Mouse (Mus musculus) forebrain, embryonic 13.5 days (tissue): Measurements from ENCODE around the gene Rnf186. TPM values are rescaled to one million over a fixed set of nuclear protein-coding genes. Genes with fewer than 3 reads are reported as not detected.

Experiments used
- ATAC-seq: fragments of 200-750 bp; cut with Nextera tagmentation; 2 replicates; pipeline ENCODE4 v1.8.0; 2017
- H3K27ac ChIP-seq: fragments of 300-500 bp; sonication (generic); 2 replicates; pipeline ENCODE4 v1.5.1; 2015; ENCODE audit warnings: inconsistent platforms, mild to moderate bottlenecking, moderate library complexity
- H3K27me3 ChIP-seq: fragments of 300-500 bp; sonication (generic); 2 replicates; pipeline ENCODE4 v1.6.1; 2015; ENCODE audit warnings: mild to moderate bottlenecking, inconsistent platforms
- H3K36me3 ChIP-seq: fragments of 300-500 bp; sonication (generic); 2 replicates; pipeline ENCODE4 v1.6.1; 2015; ENCODE audit warnings: mild to moderate bottlenecking, inconsistent platforms; ENCODE audit not compliant: poor library complexity, severe bottlenecking
- H3K4me1 ChIP-seq: fragments of 300-500 bp; sonication (generic); 2 replicates; pipeline ENCODE4 v1.6.1; 2015; ENCODE audit warnings: inconsistent platforms
- H3K4me2 ChIP-seq: fragments of 300-500 bp; sonication (generic); 2 replicates; pipeline ENCODE4 v1.6.1; 2015; ENCODE audit warnings: inconsistent platforms, mild to moderate bottlenecking, moderate library complexity
- H3K4me3 ChIP-seq: fragments of 300-500 bp; sonication (generic); 2 replicates; pipeline ENCODE4 v1.5.1; 2015; ENCODE audit warnings: mild to moderate bottlenecking, inconsistent platforms
- H3K9ac ChIP-seq: fragments of 300-500 bp; sonication (generic); 2 replicates; pipeline ENCODE4 v1.6.1; 2015; ENCODE audit warnings: mild to moderate bottlenecking, inconsistent platforms
- H3K9me3 ChIP-seq: fragments of 300-500 bp; sonication (generic); replicated peaks from 2 replicates; pipeline ENCODE4 v1.6.1; 2016; ENCODE audit warnings: inconsistent platforms
- WGBS: fragments of 180-500 bp; shearing (Covaris S2); methylation state at CpG from one replicate; pipeline ENCODE4 v1.1.7; 2015; 5-methylcytosine and 5-hydroxymethylcytosine counted together
- polyA plus RNA-seq: library from polyadenylated mRNA; unstranded; fragments of >200 nt; fragmentation: Nextera tagmentation; extraction: Ambion mirVana; gene quantifications from 2 replicates; pipeline ENCODE4 v1.2.1, GENCODE M21; 2015

Rnf186 gene
- polyA plus RNA-seq, 1 experiment from 2014 or later, result 0.57 TPM

- Histone ChIP-seq H3K36me3 (no peaks in the 10 kb centered on the region), H3K27me3 (no peaks in the 10 kb centered on the region; the same call in 1 of the 2 replicates), H3K4me2 (peak overlapping the region; percentile 20; the same call in 1 of the 2 replicates), H3K4me1 (0 out of 2 replicates have a peak, but pooled peaks cover 10% of the 10 kb centered on the region), H3K4me3 (no peak overlapping the region), H3K9ac (no peak overlapping the region), H3K9me3 (no peaks in the 10 kb centered on the region), H3K27ac (no peak overlapping the region)
- WGBS, result 24% methylated on average over 15 of the region's 15 CpGs
- no peak for ATAC-seq
These were observed 23.2 kb upstream of the Rnf186 start for GRCm38 (mm10) chr4:138943730-138944129.

GRCm38 (mm10) chr4:138948257-138948656 lies 18.7 kb upstream of the Rnf186 start:
- H3K36me3 ChIP-seq, result no peaks in the 10 kb centered on the region
- H3K27me3 ChIP-seq, result no peaks in the 10 kb centered on the region
- H3K4me2 ChIP-seq, result no peak overlapping the region
- H3K9me3 ChIP-seq, result no peaks in the 10 kb centered on the region
- no peak overlapping the region for H3K27ac ChIP-seq
- H3K9ac ChIP-seq, result no peak overlapping the region
- 0 out of 2 replicates have a peak, but pooled peaks cover 3% of the 10 kb centered on the region for H3K4me1 ChIP-seq
- H3K4me3 ChIP-seq, result no peak overlapping the region
- ATAC-seq, result no peak
- 93% methylated on average over 2 of the region's 2 CpGs for WGBS

- H3K4me1 ChIP-seq, result no peaks in the 10 kb centered on the region
- no peaks in the 10 kb centered on the region for H3K27me3 ChIP-seq
- no peak overlapping the region for H3K27ac ChIP-seq
- no peak overlapping the region for H3K4me3 ChIP-seq
- WGBS, result 87% methylated on average over 9 of the region's 9 CpGs
- H3K9ac ChIP-seq, result no peak overlapping the region
- no peaks in the 10 kb centered on the region for H3K36me3 ChIP-seq
- ATAC-seq, result no peak
- H3K4me2 ChIP-seq, result no peak overlapping the region
- H3K9me3 ChIP-seq, result no peaks in the 10 kb centered on the region
These were observed 8.3 kb upstream of the Rnf186 start for GRCm38 (mm10) chr4:138958612-138959011.

GRCm38 (mm10) chr4:138959120-138959519 lies 7.8 kb upstream of the Rnf186 start:
- no peaks in the 10 kb centered on the region for H3K9me3 ChIP-seq
- WGBS, result 89% methylated on average over 15 of the region's 15 CpGs
- no peak overlapping the region for H3K9ac ChIP-seq
- ATAC-seq, result no peak
- H3K4me1 ChIP-seq, result no peaks in the 10 kb centered on the region
- H3K27me3 ChIP-seq, result no peaks in the 10 kb centered on the region
- no peaks in the 10 kb centered on the region for H3K36me3 ChIP-seq
- no peak overlapping the region for H3K27ac ChIP-seq
- H3K4me2 ChIP-seq, result no peak overlapping the region
- no peak overlapping the region for H3K4me3 ChIP-seq

- Histone ChIP-seq H3K36me3 (no peaks in the 10 kb centered on the region), H3K27ac (no peak overlapping the region), H3K4me3 (no peak overlapping the region), H3K9ac (no peak overlapping the region), H3K4me2 (no peak overlapping the region), H3K27me3 (no peaks in the 10 kb centered on the region), H3K4me1 (no peaks in the 10 kb centered on the region), H3K9me3 (no peaks in the 10 kb centered on the region)
- ATAC-seq, result no peak
- 83% methylated on average over 7 of the region's 7 CpGs for WGBS
These were observed 7.0 kb upstream of the Rnf186 start for GRCm38 (mm10) chr4:138959926-138960325.

GRCm38 (mm10) chr4:138962719-138963118 lies 4.2 kb upstream of the Rnf186 start:
- Histone ChIP-seq H3K4me3 (no peak overlapping the region), H3K27me3 (no peaks in the 10 kb centered on the region), H3K4me1 (no peaks in the 10 kb centered on the region), H3K9me3 (no peaks in the 10 kb centered on the region), H3K27ac (no peak overlapping the region), H3K36me3 (no peaks in the 10 kb centered on the region), H3K4me2 (no peak overlapping the region), H3K9ac (no peak overlapping the region)
- no peak for ATAC-seq
- 85% methylated on average over 5 of the region's 5 CpGs for WGBS

DNA sequence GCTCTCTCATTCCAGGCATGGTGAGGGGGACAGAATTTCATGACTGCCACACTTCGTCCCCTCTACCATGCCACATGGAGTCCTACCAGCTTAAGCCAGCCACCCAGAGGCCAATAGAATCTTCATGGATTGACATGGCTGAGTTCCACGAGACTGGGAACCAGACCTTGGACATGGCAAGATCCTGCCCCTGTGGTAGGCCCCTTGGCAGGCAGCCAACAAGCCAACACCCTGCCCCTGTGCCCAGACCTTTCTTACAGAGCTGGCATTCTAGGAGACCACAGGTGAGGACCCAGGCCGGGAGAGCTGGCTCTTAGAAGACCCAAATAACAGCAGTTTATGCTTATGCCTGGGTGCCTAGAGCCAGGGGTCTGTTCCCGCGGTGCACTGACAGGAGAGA lies 1.0 kb upstream of the Rnf186 start:
- ATAC-seq, result no peak
- no peaks in the 10 kb centered on the region for H3K27me3 ChIP-seq
- no peak overlapping the region for H3K9ac ChIP-seq
- no peak overlapping the region for H3K4me3 ChIP-seq
- WGBS, result 64% methylated on average over 5 of the region's 5 CpGs
- no peak overlapping the region for H3K4me2 ChIP-seq
- no peak overlapping the region for H3K27ac ChIP-seq
- H3K36me3 ChIP-seq, result no peaks in the 10 kb centered on the region
- H3K9me3 ChIP-seq, result no peaks in the 10 kb centered on the region
- no peaks in the 10 kb centered on the region for H3K4me1 ChIP-seq

GRCm38 (mm10) chr4:138967485-138967884 lies 573 bp downstream of the Rnf186 start:
- ATAC-seq, result no peak

GRCm38 (mm10) chr4:138968772-138969556 lies 2.1 kb downstream of the Rnf186 start:
- no peaks in the 10 kb centered on the region for H3K9me3 ChIP-seq
- H3K27ac ChIP-seq, result no peak overlapping the region
- H3K4me1 ChIP-seq, result peaks cover 19% of the 10 kb centered on the region
- H3K4me3 ChIP-seq, result no peak overlapping the region
- no peaks in the 10 kb centered on the region for H3K27me3 ChIP-seq
- no peak for ATAC-seq
- H3K36me3 ChIP-seq, result no peaks in the 10 kb centered on the region
- H3K9ac ChIP-seq, result no peak overlapping the region
- H3K4me2 ChIP-seq, result no peak overlapping the region
- WGBS, result 77% methylated on average over 16 of the region's 16 CpGs

More at GRCm38 (mm10) chr4:138967485-138967884, 573 bp downstream of the Rnf186 start:
- Histone ChIP-seq H3K9me3 (no peaks in the 10 kb centered on the region), H3K4me3 (no peak overlapping the region), H3K9ac (no peak overlapping the region), H3K36me3 (no peaks in the 10 kb centered on the region), H3K27me3 (no peaks in the 10 kb centered on the region), H3K27ac (no peak overlapping the region), H3K4me2 (no peak overlapping the region), H3K4me1 (peaks cover 7% of the 10 kb centered on the region)
- WGBS, result 88% methylated on average over 15 of the region's 15 CpGs

DNA sequence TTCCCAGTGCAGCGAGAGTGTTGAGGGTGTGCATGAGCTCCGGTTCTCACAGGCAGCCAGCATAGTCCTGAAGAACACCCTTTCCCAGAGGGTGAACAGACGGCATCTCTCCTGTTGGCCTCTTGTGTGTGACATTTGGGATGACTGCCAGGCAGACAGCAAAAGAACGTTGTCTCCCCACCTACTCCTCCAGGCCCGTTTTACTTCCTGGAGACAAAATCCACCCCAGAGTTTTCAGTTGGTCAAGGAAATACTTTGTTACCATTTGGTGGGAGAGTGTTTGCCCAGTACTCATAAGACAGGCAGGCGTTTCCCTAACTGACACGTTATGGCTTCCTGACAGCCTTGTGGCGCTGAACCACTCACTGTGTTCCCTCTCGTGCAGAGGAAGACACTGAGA lies 2.8 kb downstream of the Rnf186 start:
- Histone ChIP-seq H3K9ac (no peak overlapping the region), H3K27ac (no peak overlapping the region), H3K4me1 (peaks cover 19% of the 10 kb centered on the region), H3K27me3 (no peaks in the 10 kb centered on the region), H3K4me2 (no peak overlapping the region), H3K36me3 (no peaks in the 10 kb centered on the region), H3K9me3 (no peaks in the 10 kb centered on the region), H3K4me3 (no peak overlapping the region)
- no peak for ATAC-seq
- 74% methylated on average over 9 of the region's 9 CpGs for WGBS

DNA sequence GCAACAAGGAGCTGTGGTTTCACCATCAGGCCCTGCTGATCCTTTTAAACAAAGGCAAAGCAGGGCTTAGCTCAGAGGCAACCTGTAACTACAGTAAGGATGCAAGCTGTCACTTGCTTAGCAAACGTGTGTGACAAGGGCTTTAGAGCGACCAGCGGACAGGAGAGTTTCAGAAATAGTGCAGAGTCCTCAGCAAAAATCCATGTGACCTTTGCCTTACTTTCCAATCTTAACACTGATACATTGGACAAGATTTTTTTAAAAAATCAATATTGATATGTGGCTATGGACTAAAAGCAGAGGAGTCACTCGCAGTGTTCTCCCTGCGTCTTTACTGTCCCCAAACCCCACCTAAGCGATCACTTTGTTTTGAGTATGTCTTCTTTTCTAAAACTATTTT lies 4.5 kb downstream of the Rnf186 start:
- Histone ChIP-seq H3K9ac (no peak overlapping the region), H3K9me3 (no peaks in the 10 kb centered on the region), H3K27me3 (no peaks in the 10 kb centered on the region), H3K4me2 (no peak overlapping the region), H3K4me1 (peaks cover 19% of the 10 kb centered on the region), H3K36me3 (no peaks in the 10 kb centered on the region), H3K27ac (no peak overlapping the region), H3K4me3 (no peak overlapping the region)
- 92% methylated on average over 6 of the region's 6 CpGs for WGBS
- ATAC-seq, result no peak

DNA sequence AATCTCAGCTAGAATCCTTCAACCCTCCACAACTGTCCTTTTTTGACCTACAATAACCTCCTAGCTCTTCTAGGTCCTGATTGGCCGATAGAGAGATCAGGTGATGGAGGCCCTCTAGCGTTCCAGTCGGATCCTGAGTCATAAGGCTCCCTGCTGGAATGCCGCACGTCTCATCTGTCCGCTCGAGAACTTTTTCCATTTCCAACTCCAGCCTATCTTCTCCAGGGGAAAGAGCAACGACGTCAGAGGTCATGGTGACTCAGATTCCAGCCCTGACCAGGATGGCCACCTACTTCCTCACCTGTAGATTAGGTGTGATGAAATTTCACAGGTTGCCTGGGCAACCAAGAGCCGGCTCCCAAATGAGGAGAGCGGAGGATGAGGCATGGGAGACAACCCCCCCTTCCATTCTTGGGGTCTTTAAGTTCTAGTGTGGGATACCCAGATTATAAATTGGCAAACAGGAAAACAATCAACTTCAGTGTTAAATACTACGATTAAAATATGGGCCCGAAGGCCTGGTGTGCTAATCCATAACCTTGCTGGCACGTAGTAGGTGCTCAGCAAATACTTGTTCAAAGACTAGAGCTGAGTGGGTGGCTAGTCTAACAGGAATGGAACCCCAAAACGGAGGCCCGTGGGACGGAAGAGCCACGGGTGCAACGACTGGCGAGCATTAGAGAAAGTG lies 5.4 kb downstream of the Rnf186 start:
- H3K27me3 ChIP-seq, result no peaks in the 10 kb centered on the region
- no peaks in the 10 kb centered on the region for H3K36me3 ChIP-seq

More for the DNA sequence above, 5.4 kb downstream of the Rnf186 start:
- peak overlapping the region; percentile 96 for H3K4me2 ChIP-seq
- 29% methylated on average over 20 of the region's 20 CpGs for WGBS
- H3K4me1 ChIP-seq, result peaks cover 19% of the 10 kb centered on the region
- no peaks in the 10 kb centered on the region for H3K9me3 ChIP-seq
- ATAC-seq, result 0 out of 2 replicates have a peak, but pooled peaks have one; percentile 48
- peak overlapping the region; percentile 83 for H3K9ac ChIP-seq
- H3K4me3 ChIP-seq, result peak overlapping the region; percentile 56
- no peak overlapping the region for H3K27ac ChIP-seq
